Mouse (Mus musculus) lung, embryonic 14.5 days (tissue): ENCODE measurements around the gene Megf11. TPM values are rescaled to one million over a fixed set of nuclear protein-coding genes. Genes with fewer than 3 reads are reported as not detected.

ENCODE experiments used
- ATAC-seq: fragments of 200-750 bp; cut with Nextera tagmentation; 2 replicates; pipeline ENCODE4 v1.8.0; 2017; ENCODE audit warnings: mild to moderate bottlenecking, moderate TSS enrichment, moderate library complexity; ENCODE audit not compliant: insufficient read depth
- DNase-seq: peaks from one replicate; pipeline ENCODE4 v3.0.0-alpha.2; 2015
- H3K27ac ChIP-seq: fragments of 300-500 bp; sonication (generic); 2 replicates; pipeline ENCODE4 v1.5.1; 2014; ENCODE audit warnings: low read depth, mild to moderate bottlenecking, moderate library complexity
- H3K27me3 ChIP-seq: fragments of 300-500 bp; sonication (generic); 2 replicates; pipeline ENCODE4 v1.6.1; 2014; ENCODE audit warnings: low read length, control low read depth; ENCODE audit not compliant: insufficient read depth
- H3K36me3 ChIP-seq: fragments of 300-500 bp; sonication (generic); 2 replicates; pipeline ENCODE4 v1.6.1; 2014; ENCODE audit warnings: control low read depth; ENCODE audit not compliant: insufficient read depth
- H3K4me1 ChIP-seq: fragments of 300-500 bp; sonication (generic); 2 replicates; pipeline ENCODE4 v1.6.1; 2014; ENCODE audit warnings: antibody characterized with exemption, control low read depth; ENCODE audit not compliant: insufficient read depth
- H3K4me2 ChIP-seq: fragments of 300-500 bp; sonication (generic); 2 replicates; pipeline ENCODE4 v1.6.1; 2014; ENCODE audit warnings: mild to moderate bottlenecking
- H3K4me3 ChIP-seq: fragments of 300-500 bp; sonication (generic); 2 replicates; pipeline ENCODE4 v1.5.1; 2014; ENCODE audit warnings: low read depth, low read length
- H3K9ac ChIP-seq: fragments of 300-500 bp; sonication (generic); 2 replicates; pipeline ENCODE4 v1.6.1; 2014
- H3K9me3 ChIP-seq: fragments of 300-500 bp; sonication (generic); 2 replicates; pipeline ENCODE4 v1.6.1; 2016; ENCODE audit warnings: low read depth, low read length, control low read depth
- CTCF ChIP-seq: IDR thresholded peaks from 2 replicates; pipeline ENCODE4 v1.5.1; 2016; ENCODE audit warnings: antibody characterized with exemption, low read depth
- WGBS: fragments of 180-500 bp; shearing (Covaris S2); extraction: QIAGEN DNeasy Blood & Tissue Kit; methylation state at CpG from one replicate; pipeline ENCODE4 v1.1.7; 2014; 5-methylcytosine and 5-hydroxymethylcytosine counted together
- polyA plus RNA-seq: library from polyadenylated mRNA; unstranded; fragments of >200 nt; fragmentation: Nextera tagmentation; extraction: Ambion mirVana; gene quantifications from 2 replicates; pipeline ENCODE4 v1.2.1, GENCODE M21; 2014

Megf11 gene
- polyA plus RNA-seq, 1 experiment from 2014 or later = 1.6 TPM

GRCm38 (mm10) chr9:64393914-64394596 is 8.6 kb downstream of the Megf11 start:
- no peaks in the 10 kb centered on the region for H3K36me3 ChIP-seq
- H3K4me2 ChIP-seq = no peak overlapping the region
- no peaks in the 10 kb centered on the region for H3K27me3 ChIP-seq
- no peak overlapping the region for H3K9ac ChIP-seq
- 46% methylated on average over 5 of the region's 5 CpGs for WGBS
- no peaks in the 10 kb centered on the region; the same call in 1 of the 2 replicates for H3K4me1 ChIP-seq
- peak overlapping the region; percentile 9; the same call in 1 of the 2 replicates for H3K27ac ChIP-seq
- no peak overlapping the region for H3K4me3 ChIP-seq
- H3K9me3 ChIP-seq = no peaks in the 10 kb centered on the region
- ATAC-seq (peak; percentile 75; the same call in 1 of the 2 replicates), DNase-seq (peak; percentile 90)
- TF ChIP-seq CTCF = peak; percentile 91

DNA sequence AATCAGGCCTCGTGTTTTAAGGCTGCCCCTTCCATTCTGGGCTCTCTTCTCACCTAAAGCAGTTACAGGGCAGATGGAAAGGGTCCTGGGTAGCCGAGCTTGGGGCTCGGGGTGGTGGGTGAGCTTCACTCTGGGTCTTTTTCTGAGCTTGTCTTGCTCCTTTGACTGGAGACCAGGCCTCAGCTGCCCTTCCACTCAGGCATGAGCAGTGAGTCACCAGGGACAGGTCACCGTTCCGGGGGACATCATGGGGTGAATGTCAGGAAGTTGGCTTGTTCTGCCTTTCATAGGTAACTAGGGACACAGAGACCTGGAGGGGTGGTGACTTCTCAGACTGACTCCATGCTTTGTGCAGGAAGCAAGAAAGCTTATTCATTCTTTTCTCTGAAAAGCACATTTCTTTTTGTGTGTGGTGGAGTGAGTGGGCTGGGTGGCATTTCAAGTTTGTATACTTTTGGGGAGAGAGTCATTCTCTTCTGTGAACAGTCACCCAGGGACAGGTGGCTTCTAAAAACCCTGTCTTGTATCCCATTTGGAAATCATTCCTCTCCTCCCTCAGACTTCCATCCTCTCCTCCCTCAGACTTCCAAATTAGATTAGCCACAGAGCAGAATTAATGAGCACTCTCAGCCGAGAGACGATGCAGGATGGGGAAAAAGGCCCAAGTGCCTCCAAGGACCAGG is 10.0 kb downstream of the Megf11 start:
- ATAC-seq = no peak

GRCm38 (mm10) chr9:64397108-64397507 is 11.7 kb downstream of the Megf11 start:
- no peak for ATAC-seq
- peak; percentile 59 for TF ChIP-seq CTCF
- Histone ChIP-seq H3K4me2 (no peak overlapping the region), H3K4me3 (no peak overlapping the region), H3K4me1 (no peaks in the 10 kb centered on the region; the same call in 1 of the 2 replicates), H3K9ac (no peak overlapping the region), H3K27ac (no peak overlapping the region), H3K36me3 (no peaks in the 10 kb centered on the region), H3K27me3 (no peaks in the 10 kb centered on the region), H3K9me3 (no peaks in the 10 kb centered on the region)
- 29% methylated on average over 1 of the region's 1 CpGs for WGBS
- DNase-seq = peak; percentile 59

More for the DNA sequence above, 10.0 kb downstream of the Megf11 start:
- DNase-seq = no peak
- no peak for TF ChIP-seq CTCF
- Histone ChIP-seq H3K36me3 (no peaks in the 10 kb centered on the region), H3K4me1 (no peaks in the 10 kb centered on the region; the same call in 1 of the 2 replicates), H3K27ac (no peak overlapping the region), H3K4me3 (no peak overlapping the region), H3K27me3 (no peaks in the 10 kb centered on the region), H3K9me3 (no peaks in the 10 kb centered on the region), H3K4me2 (no peak overlapping the region), H3K9ac (no peak overlapping the region)
- WGBS = 70% methylated on average over 7 of the region's 7 CpGs

DNA sequence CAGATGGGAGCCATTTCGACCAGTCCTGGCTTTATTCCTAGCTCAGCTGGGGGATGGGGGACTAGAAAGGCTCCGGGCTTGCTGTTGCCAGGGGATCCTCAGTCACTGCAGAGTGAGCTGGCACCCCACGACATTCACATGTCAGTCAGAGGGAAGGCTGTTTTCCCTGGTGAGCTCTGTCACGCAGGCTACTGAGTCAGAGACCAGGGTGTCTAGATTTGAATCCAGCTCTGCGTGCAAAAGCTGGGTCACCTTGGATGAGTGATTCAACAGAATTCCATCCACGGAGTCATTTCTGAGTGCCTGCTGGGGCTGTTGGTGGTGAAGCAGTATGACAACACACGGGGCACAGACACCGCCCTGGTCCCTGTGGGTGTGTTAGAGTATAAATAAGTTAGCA is 13.7 kb downstream of the Megf11 start:
- no peak for ATAC-seq

DNA sequence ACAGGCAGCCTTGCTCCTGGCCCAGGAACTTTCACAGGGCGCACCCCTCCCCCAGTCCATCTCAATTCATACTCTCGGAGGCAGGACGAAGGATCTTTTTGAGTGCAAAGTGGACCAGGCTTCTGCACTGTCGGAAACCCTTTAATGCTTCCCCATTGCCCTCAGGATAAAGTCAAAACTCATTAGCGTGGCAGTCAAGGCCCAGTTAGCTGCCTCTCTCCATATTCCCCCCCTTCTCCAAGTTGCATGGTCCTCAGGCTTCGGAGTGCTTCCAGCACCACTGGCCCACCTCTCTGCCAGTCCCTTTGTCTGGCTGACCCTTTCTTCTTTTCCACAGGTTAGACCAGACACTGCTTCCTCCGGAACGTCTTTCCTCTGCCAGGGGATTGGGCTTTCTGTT is 16.7 kb downstream of the Megf11 start:
- DNase-seq (no peak), ATAC-seq (no peak)
- WGBS = 84% methylated on average over 8 of the region's 8 CpGs
- Histone ChIP-seq H3K4me3 (no peak overlapping the region), H3K4me1 (no peaks in the 10 kb centered on the region), H3K9ac (no peak overlapping the region), H3K4me2 (no peak overlapping the region), H3K36me3 (no peaks in the 10 kb centered on the region), H3K27me3 (no peaks in the 10 kb centered on the region), H3K9me3 (no peaks in the 10 kb centered on the region), H3K27ac (no peak overlapping the region)
- no peak for TF ChIP-seq CTCF

More for the DNA sequence above, 13.7 kb downstream of the Megf11 start:
- Histone ChIP-seq H3K9ac (no peak overlapping the region), H3K4me2 (no peak overlapping the region), H3K27me3 (no peaks in the 10 kb centered on the region), H3K4me3 (no peak overlapping the region), H3K9me3 (no peaks in the 10 kb centered on the region), H3K36me3 (no peaks in the 10 kb centered on the region), H3K27ac (no peak overlapping the region), H3K4me1 (no peaks in the 10 kb centered on the region; the same call in 1 of the 2 replicates)
- WGBS = 66% methylated on average over 8 of the region's 8 CpGs
- DNase-seq = no peak
- no peak for TF ChIP-seq CTCF

- Histone ChIP-seq H3K9me3 (no peaks in the 10 kb centered on the region), H3K27ac (no peak overlapping the region), H3K4me2 (no peak overlapping the region), H3K4me1 (no peaks in the 10 kb centered on the region), H3K4me3 (no peak overlapping the region), H3K36me3 (no peaks in the 10 kb centered on the region), H3K27me3 (no peaks in the 10 kb centered on the region), H3K9ac (no peak overlapping the region)
- DNase-seq (no peak), ATAC-seq (no peak)
- TF ChIP-seq CTCF = no peak
- WGBS = 66% methylated on average over 2 of the region's 2 CpGs
Observed at GRCm38 (mm10) chr9:64406841-64407240, 21.4 kb downstream of the Megf11 start.

DNA sequence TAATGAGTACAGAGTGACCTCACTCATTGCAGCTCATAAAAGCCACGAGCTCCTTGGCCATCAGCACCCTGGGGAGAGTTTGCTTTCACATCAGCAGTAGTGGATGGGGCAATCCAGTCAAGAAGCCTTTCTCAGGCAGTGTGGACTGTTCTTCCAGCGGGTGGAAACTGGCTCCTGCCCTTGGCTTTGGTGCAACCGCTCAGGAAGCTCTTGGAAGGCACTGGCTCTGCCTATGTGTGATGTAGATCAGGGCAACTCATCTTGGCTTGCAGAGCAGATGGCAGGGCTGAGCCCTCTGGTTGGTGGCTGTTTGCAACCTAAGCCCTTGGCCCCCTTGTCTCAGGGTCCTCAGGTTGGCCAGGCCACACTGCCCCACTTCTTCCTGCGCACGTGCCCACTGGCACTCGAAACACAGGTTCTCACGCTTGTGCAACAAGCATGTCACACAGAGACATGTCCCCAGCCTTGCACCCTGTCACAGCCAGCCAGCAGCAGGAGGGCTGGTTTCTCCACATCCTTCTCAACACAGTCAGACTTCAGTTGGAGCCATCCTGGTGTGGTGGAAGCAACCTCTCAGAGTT is 22.1 kb downstream of the Megf11 start:
- Histone ChIP-seq H3K4me1 (no peaks in the 10 kb centered on the region), H3K4me3 (no peak overlapping the region), H3K27me3 (no peaks in the 10 kb centered on the region), H3K9me3 (no peaks in the 10 kb centered on the region), H3K4me2 (no peak overlapping the region), H3K27ac (no peak overlapping the region), H3K36me3 (no peaks in the 10 kb centered on the region), H3K9ac (no peak overlapping the region)
- TF ChIP-seq CTCF = no peak
- ATAC-seq (no peak), DNase-seq (no peak)
- WGBS = 84% methylated on average over 7 of the region's 7 CpGs
